Mouse (Mus musculus): ENCODE measurements around the gene Heatr6. TPM values are rescaled to one million over a fixed set of nuclear protein-coding genes. Genes with fewer than 3 reads are reported as not detected.

Heatr6 gene
- total and polyA plus RNA-seq, 2 experiments from 2014 or later, result 22.2 to 29.5 TPM

- ATAC-seq (no peak), DNase-seq (no peak)
- no peak overlapping the region for H3K4me2 ChIP-seq (ENCODE audit: low read depth)
- H3K27me3 ChIP-seq (ENCODE audit: insufficient read depth, low read length), result no peaks in the 10 kb centered on the region
- H3K36me3 ChIP-seq (ENCODE audit: insufficient read depth), result peaks cover 94% of the 10 kb centered on the region
- no peak overlapping the region for H3K4me3 ChIP-seq (ENCODE audit: low read depth, low read length)
- H3K9me3 ChIP-seq (ENCODE audit: low read length), result no peaks in the 10 kb centered on the region
- no peak for TF ChIP-seq CTCF (IDR thresholded peaks at IDR 0.05; ENCODE audit: low read depth)
- no peak overlapping the region for H3K27ac ChIP-seq (ENCODE audit: low read depth, low read length)
- no peaks in the 10 kb centered on the region for H3K4me1 ChIP-seq (ENCODE audit: insufficient read depth)
- WGBS, result 95% methylated on average over 11 of the region's 11 CpGs
- no peak overlapping the region for H3K9ac ChIP-seq
These were observed 20.8 kb downstream of the Heatr6 start for GRCm38 (mm10) chr11:83774324-83774723.

GRCm38 (mm10) chr11:83776798-83777197 lies 23.3 kb downstream of the Heatr6 start:
- Histone ChIP-seq H3K4me2 (ENCODE audit: low read depth) (no peak overlapping the region), H3K4me3 (ENCODE audit: low read depth, low read length) (no peak overlapping the region), H3K36me3 (ENCODE audit: insufficient read depth) (peaks cover 95% of the 10 kb centered on the region), H3K27ac (ENCODE audit: low read depth, low read length) (no peak overlapping the region), H3K9ac (no peak overlapping the region), H3K4me1 (ENCODE audit: insufficient read depth) (no peaks in the 10 kb centered on the region), H3K27me3 (ENCODE audit: insufficient read depth, low read length) (no peaks in the 10 kb centered on the region), H3K9me3 (ENCODE audit: low read length) (no peaks in the 10 kb centered on the region)
- ATAC-seq (no peak), DNase-seq (no peak)
- WGBS, result 86% methylated on average over 8 of the region's 8 CpGs
- TF ChIP-seq CTCF (IDR thresholded peaks at IDR 0.05; ENCODE audit: low read depth), result no peak

GRCm38 (mm10) chr11:83783931-83784600 lies 30.6 kb downstream of the Heatr6 start:
- Histone ChIP-seq H3K27me3 (ENCODE audit: insufficient read depth, low read length) (no peaks in the 10 kb centered on the region), H3K9me3 (ENCODE audit: low read length) (no peaks in the 10 kb centered on the region), H3K36me3 (ENCODE audit: insufficient read depth) (peaks cover 46% of the 10 kb centered on the region), H3K4me3 (ENCODE audit: low read depth, low read length) (no peak overlapping the region), H3K27ac (ENCODE audit: low read depth, low read length) (no peak overlapping the region), H3K4me2 (ENCODE audit: low read depth) (no peak overlapping the region), H3K9ac (no peak overlapping the region), H3K4me1 (ENCODE audit: insufficient read depth) (no peaks in the 10 kb centered on the region)
- TF ChIP-seq CTCF (IDR thresholded peaks at IDR 0.05; ENCODE audit: low read depth), result no peak
- DNase-seq (no peak), ATAC-seq (no peak)
- WGBS, result 75% methylated on average over 14 of the region's 14 CpGs

GRCm38 (mm10) chr11:83784661-83785060 lies 31.2 kb downstream of the Heatr6 start:
- no peak overlapping the region for H3K4me3 ChIP-seq (ENCODE audit: low read depth, low read length)
- DNase-seq (no peak), ATAC-seq (no peak)
- H3K27me3 ChIP-seq (ENCODE audit: insufficient read depth, low read length), result no peaks in the 10 kb centered on the region
- H3K9ac ChIP-seq, result no peak overlapping the region
- no peak overlapping the region for H3K27ac ChIP-seq (ENCODE audit: low read depth, low read length)
- no peaks in the 10 kb centered on the region for H3K9me3 ChIP-seq (ENCODE audit: low read length)
- H3K36me3 ChIP-seq (ENCODE audit: insufficient read depth), result peaks cover 40% of the 10 kb centered on the region
- H3K4me2 ChIP-seq (ENCODE audit: low read depth), result no peak overlapping the region
- H3K4me1 ChIP-seq (ENCODE audit: insufficient read depth), result no peaks in the 10 kb centered on the region
- TF ChIP-seq CTCF (IDR thresholded peaks at IDR 0.05; ENCODE audit: low read depth), result peak; percentile 28; the same call in 1 of the 2 replicates
- WGBS, result 92% methylated on average over 2 of the region's 2 CpGs

- peak; percentile 85 for DNase-seq
- Histone ChIP-seq H3K27ac (ENCODE audit: low read depth, low read length) (no peak overlapping the region), H3K4me3 (ENCODE audit: low read depth, low read length) (no peak overlapping the region), H3K4me1 (ENCODE audit: insufficient read depth) (no peaks in the 10 kb centered on the region), H3K36me3 (ENCODE audit: insufficient read depth) (peaks cover 33% of the 10 kb centered on the region), H3K9me3 (ENCODE audit: low read length) (no peaks in the 10 kb centered on the region), H3K4me2 (ENCODE audit: low read depth) (no peak overlapping the region), H3K27me3 (ENCODE audit: insufficient read depth, low read length) (no peaks in the 10 kb centered on the region), H3K9ac (no peak overlapping the region)
- ATAC-seq, result peak; percentile 69
- peak; percentile 89 for TF ChIP-seq CTCF (IDR thresholded peaks at IDR 0.05; ENCODE audit: low read depth)
- 6% methylated on average over 2 of the region's 2 CpGs for WGBS
These were observed 31.9 kb downstream of the Heatr6 start for GRCm38 (mm10) chr11:83785366-83785765.

- Histone ChIP-seq H3K4me3 (ENCODE audit: low read depth, low read length) (no peak overlapping the region), H3K27ac (ENCODE audit: low read depth, low read length) (no peak overlapping the region), H3K27me3 (ENCODE audit: insufficient read depth, low read length) (no peaks in the 10 kb centered on the region), H3K36me3 (ENCODE audit: insufficient read depth) (peaks cover 18% of the 10 kb centered on the region), H3K4me1 (ENCODE audit: insufficient read depth) (no peaks in the 10 kb centered on the region), H3K4me2 (ENCODE audit: low read depth) (no peak overlapping the region), H3K9me3 (ENCODE audit: low read length) (no peaks in the 10 kb centered on the region), H3K9ac (no peak overlapping the region)
- ATAC-seq (no peak), DNase-seq (no peak)
- TF ChIP-seq CTCF (IDR thresholded peaks at IDR 0.05; ENCODE audit: low read depth), result no peak
- WGBS, result 78% methylated on average over 4 of the region's 4 CpGs
These were observed 33.3 kb downstream of the Heatr6 start for GRCm38 (mm10) chr11:83786835-83787234.

GRCm38 (mm10) chr11:83787401-83788021 lies 34.0 kb downstream of the Heatr6 start:
- Histone ChIP-seq H3K4me3 (ENCODE audit: low read depth, low read length) (no peak overlapping the region), H3K9ac (no peak overlapping the region), H3K27ac (ENCODE audit: low read depth, low read length) (no peak overlapping the region), H3K36me3 (ENCODE audit: insufficient read depth) (peaks cover 14% of the 10 kb centered on the region), H3K9me3 (ENCODE audit: low read length) (no peaks in the 10 kb centered on the region), H3K27me3 (ENCODE audit: insufficient read depth, low read length) (no peaks in the 10 kb centered on the region), H3K4me1 (ENCODE audit: insufficient read depth) (no peaks in the 10 kb centered on the region), H3K4me2 (ENCODE audit: low read depth) (no peak overlapping the region)
- 86% methylated on average over 15 of the region's 15 CpGs for WGBS
- DNase-seq (no peak), ATAC-seq (no peak)
- no peak for TF ChIP-seq CTCF (IDR thresholded peaks at IDR 0.05; ENCODE audit: low read depth)
